Mouse (Mus musculus) liver (tissue): ENCODE results near the gene Asb8.
A peak's percentile ranks its signal among the peaks of the same experiment; 100 is the strongest.

Experiments used
- DNase-seq: peaks from one replicate; pipeline ENCODE4 v3.0.0-alpha.2; 2020; ENCODE audit warnings: mixed read lengths

The Asb8 gene

GRCm38 (mm10) chr15:98154631-98155030 lies 10.8 kb downstream of the Asb8 start:
- no peak for DNase-seq

GRCm38 (mm10) chr15:98154146-98154545 lies 11.3 kb downstream of the Asb8 start:
- DNase-seq = no peak

DNA sequence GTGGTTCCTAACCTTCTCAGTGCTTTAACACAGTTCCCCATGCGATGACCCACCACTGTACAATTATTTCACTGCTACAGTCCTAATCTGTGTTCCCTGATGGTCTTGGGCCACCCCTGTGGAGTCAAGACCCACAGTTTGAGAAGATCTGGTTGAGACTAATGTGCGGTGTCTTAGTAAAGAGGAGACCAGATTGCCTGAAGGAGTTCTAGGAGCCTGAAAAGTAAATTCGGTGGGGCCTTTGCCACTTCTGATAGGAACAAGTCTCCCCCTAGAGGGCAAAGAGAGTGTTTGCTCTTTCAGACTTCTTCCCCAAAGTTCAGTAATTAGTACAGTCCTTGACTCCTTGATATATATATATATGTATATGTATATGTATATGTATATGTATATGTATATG lies 11.8 kb downstream of the Asb8 start:
- no peak for DNase-seq

DNA sequence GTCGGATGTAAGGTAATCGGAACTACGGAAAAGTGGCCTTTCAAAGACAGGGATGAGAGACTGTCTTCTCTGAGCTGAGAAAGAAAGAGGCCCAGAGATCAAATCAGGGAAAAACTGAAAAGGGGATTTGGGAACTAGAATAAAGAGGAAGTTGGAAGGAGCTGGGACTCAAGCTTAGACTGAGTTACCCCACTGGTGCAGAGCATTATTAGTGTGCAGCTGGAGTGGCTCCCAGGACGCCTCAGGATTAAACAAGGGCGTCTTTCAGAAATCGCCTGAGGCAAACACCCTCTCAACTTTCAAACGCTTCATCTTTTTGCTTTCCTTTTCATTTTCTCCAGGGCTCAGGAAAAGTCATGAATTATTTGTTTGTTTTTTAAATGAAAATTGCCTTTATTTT lies 12.5 kb downstream of the Asb8 start:
- no peak for DNase-seq

GRCm38 (mm10) chr15:98149166-98149602 lies 16.2 kb downstream of the Asb8 start:
- no peak for DNase-seq

GRCm38 (mm10) chr15:98148356-98148755 lies 17.1 kb downstream of the Asb8 start:
- no peak for DNase-seq

DNA sequence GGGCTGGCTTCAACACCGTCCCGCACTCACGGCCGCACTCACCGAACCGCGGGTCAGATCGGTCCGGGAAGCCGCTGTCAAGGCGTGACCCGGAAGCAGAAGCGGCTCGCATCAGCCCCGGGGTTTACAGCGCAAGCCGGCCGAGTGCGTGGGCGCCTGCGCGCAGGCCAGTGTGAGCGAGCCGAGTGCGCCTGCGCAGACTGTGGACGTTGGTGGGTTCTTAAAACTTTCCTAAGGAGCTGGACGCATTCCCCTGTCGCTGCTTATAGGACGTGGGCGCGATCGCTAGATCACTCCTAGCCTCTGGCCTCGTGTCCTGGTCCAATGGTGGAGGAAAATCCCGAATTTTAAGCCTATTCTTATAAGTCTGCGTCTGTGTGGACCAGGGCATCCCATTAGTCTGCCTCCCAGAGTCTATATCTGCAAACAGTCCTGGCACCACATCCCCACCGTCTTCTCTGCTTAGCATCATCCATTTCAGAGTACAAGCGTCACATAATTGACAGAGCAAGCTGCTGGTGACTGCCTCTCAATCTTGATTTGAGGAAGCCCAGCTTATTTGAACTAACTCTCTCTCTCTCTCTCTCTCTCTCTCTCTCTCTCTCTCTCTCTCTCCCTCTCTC lies 19.8 kb downstream of the Asb8 start:
- DNase-seq = peak; percentile 92

GRCm38 (mm10) chr15:98144861-98145507 lies 20.4 kb downstream of the Asb8 start:
- DNase-seq = peak; percentile 39

GRCm38 (mm10) chr15:98142515-98142914 lies 22.9 kb downstream of the Asb8 start:
- no peak for DNase-seq

DNA sequence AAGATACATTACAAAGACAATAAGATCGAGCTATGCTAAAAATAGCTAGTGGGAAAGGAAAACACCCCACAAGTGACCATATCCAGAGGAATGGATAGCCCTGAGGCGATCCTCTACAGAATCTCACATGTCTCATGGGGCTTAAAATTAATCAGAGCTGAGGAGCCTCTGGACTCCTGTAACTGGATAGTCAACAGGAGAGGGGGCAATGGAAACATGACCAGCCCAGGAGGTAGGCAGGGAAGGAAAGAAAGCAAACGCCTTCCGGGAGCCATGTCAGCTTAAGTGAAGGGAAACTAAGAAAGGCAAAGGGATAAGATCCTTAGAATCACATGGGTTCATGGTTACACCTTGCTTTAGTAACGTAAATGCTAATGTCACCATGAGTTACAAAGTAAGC lies 24.6 kb downstream of the Asb8 start:
- no peak for DNase-seq

DNA sequence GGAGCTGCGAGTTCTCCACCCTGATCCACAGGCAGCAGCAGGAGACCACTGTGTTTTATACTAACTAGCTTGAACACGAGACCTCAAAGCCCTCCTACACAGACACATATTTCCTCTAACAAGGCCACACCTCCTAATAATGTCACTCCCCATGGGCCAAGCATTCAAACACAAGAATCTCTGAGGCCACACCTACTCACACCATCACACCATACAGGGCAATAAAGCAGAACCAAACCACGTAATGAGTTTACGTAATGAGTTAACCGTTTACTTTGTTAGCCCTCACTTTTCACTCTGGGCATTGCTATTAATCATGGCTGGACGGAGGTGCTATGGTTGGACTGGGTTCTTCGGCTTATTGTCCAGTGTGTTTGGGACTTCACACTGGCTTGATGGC lies 25.7 kb downstream of the Asb8 start:
- DNase-seq = peak; percentile 2

DNA sequence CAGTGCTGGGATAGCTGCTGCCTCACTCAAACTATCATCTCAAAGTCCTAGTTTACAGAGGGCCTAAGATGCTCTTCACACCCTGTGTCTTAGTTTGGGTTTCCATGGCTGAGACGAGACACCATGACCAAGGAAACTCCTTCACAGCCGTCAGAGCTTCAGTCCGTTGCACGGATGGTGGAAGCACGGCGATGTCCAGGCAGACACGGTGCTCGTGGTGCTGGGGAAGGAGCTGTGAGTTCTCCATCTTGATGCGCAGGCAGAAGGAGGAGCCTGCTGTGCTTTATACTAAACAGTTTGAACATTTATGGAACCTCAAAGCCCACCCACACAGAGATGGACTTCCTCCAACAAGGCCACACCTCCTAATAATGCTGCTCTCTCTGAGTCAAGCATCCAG lies 28.6 kb downstream of the Asb8 start:
- no peak for DNase-seq

DNA sequence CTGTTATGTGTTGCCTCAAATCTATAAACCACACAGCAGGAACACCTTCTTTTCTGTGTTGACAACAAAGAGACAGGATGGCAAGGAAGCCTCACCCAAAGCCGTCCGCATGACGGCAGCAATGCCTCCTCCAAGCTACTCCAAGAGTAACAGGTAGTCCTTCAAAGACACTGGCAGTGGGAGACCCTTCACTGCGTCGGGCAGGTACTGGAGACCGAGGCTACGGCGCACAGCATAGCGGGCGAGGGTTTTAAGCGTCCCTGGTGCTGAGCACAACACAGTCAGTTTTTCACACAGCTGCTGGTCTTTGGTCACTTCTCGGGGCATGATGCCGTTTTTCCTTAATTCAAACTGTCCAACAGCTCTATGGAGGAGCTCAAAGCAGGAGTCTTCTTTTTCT lies 29.8 kb downstream of the Asb8 start:
- DNase-seq = no peak

GRCm38 (mm10) chr15:98134666-98135065 lies 30.8 kb downstream of the Asb8 start:
- DNase-seq = no peak

DNA sequence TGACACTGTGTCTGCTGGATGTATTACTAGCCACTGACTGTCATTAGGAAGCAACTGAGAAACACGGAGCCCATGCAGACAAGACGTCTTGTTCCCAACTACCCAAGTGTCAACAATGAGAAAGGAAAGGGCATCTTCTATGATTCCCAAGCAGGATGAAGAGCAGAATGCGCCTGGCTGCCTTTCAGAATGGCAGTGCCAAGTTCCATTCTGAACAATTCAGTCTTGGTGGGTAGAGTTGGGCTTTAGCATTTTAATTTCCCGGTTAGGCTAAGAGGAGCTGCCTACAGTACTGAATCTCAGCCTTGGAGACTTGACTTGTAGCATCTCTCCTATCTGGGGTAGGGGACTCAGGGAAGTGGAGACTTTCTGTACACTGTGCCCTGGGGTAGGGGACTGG lies 31.4 kb downstream of the Asb8 start:
- DNase-seq = no peak

- DNase-seq = no peak
These were observed 32.0 kb downstream of the Asb8 start for GRCm38 (mm10) chr15:98133471-98133870.

- DNase-seq = no peak
These were observed 33.3 kb downstream of the Asb8 start for GRCm38 (mm10) chr15:98131942-98132655.

DNA sequence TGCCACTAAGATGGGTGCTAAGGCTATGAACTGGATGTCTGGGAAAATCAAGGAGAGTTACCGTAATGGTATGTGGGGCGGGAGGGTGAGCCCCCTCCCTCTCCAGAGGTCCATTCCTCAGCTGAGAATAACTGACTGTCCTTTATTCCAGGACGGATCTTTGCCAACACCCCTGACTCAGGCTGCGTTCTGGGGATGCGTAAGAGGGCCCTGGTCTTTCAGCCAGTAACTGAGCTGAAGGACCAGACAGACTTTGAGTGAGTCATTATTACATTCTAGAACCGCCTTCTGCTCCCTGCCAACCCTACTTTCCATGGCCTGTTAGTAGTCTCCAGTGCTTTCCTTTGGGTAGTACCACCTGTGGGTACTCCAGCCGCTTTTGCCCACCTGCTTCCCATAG lies 34.0 kb downstream of the Asb8 start:
- DNase-seq = no peak

- no peak for DNase-seq
These were observed 34.4 kb downstream of the Asb8 start for GRCm38 (mm10) chr15:98131001-98131400.

- DNase-seq = no peak
These were observed 44.6 kb downstream of the Asb8 start for GRCm38 (mm10) chr15:98120831-98121230.

DNA sequence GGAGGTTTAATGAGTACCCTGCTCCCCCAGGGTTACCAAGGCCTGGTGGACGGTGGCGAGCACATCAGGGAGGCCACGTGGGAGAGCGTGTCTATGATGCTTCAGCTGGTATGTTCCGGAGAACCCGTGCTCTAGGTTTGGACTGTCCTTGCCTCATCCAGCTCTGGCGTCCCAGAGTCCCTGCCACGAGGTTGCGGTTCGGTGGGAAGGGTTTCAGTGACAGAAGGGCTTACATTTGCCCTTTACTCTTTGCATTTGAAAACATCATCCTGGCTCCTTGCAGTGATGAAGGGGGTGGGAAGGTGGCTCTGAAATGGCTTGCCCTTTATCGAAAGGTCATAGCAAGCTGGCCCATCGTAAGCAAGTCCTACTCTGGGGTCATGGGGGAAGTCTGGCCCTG lies 46.1 kb downstream of the Asb8 start:
- no peak for DNase-seq

DNA sequence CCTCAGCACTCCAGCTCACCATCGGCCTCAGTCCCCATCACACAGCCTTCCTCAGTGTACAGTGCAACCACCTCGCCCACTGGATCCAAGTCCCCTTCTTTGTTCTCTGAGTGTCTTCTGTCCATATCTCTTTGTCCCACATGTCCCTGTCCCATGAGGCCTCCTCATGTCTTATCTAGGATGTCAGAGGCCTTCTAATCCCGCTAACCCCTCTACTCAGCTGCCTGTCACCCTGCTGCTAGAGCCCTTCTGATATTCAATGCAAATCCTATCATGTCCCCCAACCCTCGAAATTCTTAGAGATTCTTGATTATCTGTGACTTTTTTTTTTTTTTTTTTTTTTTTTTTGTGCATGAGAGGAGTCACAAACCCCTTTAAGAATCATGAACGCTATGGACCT lies 49.1 kb downstream of the Asb8 start:
- peak; percentile 59 for DNase-seq

GRCm38 (mm10) chr15:98115779-98116163 lies 49.7 kb downstream of the Asb8 start:
- no peak for DNase-seq
